Mouse (Mus musculus) small intestine, adult 2 months (tissue): ENCODE results near the gene Ptprd.

Experiments used
- CTCF ChIP-seq: fragments of 200-500 bp; IDR thresholded peaks from 2 replicates; pipeline ENCODE4 v1.5.1; 2012; ENCODE audit warnings: low read depth, mild to moderate bottlenecking, control low read depth, inconsistent platforms, low read length, moderate library complexity, mixed read lengths; ENCODE audit not compliant: insufficient replicate concordance, insufficient read length; ENCODE audit errors: extremely low read depth
- POLR2A ChIP-seq: fragments of 200-500 bp; IDR thresholded peaks from 2 replicates; pipeline ENCODE4 v1.6.1; 2012; ENCODE audit warnings: low read depth, mild to moderate bottlenecking, control low read depth, inconsistent platforms, low read length, moderate library complexity

- no peak for TF ChIP-seq CTCF
- no peak for TF ChIP-seq POLR2A
Measured at GRCm38 (mm10) chr4:76525281-76525680, 1686.5 kb downstream of the Ptprd start.
